Mouse (Mus musculus) kidney, adult 11 months (tissue): ENCODE results near the gene Gm10354.
"Not testable (repeated sequence)": the region's sequence is repeated elsewhere in the genome, so short reads cannot be mapped to it uniquely, and the experiment has no call there.

ENCODE experiments used
- DNase-seq: peaks from one replicate; pipeline ENCODE4 v3.0.0; 2022

Gm10354 gene

DNA sequence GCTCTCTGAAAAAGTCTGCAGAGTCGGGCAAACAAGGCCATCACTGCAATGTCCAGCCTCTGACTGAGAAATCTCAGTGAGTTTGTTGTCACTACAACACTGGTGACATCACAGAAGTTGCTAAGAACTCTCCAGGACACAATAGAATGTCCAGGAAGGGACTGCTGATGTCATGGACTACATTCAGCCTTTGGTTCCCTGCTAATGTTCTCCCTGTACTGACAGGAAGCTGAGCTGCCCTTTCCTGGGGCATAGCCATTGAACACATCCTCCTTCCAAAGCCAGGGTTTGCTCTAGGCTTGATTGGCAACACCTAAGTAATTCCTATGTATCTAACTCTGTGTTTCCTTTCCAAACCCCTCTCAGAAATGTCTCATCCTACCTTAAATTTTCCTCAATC, at the start of gene Gm10354:
Gene Gm10354, minus strand, starts transcription at position 101 of the 400 bp plus-strand sequence.
- DNase-seq = not testable (repeated sequence)

GRCm38 (mm10) chr5:15024316-15024715, 45.6 kb upstream of the Gm10354 start:
- DNase-seq = not testable (repeated sequence)

DNA sequence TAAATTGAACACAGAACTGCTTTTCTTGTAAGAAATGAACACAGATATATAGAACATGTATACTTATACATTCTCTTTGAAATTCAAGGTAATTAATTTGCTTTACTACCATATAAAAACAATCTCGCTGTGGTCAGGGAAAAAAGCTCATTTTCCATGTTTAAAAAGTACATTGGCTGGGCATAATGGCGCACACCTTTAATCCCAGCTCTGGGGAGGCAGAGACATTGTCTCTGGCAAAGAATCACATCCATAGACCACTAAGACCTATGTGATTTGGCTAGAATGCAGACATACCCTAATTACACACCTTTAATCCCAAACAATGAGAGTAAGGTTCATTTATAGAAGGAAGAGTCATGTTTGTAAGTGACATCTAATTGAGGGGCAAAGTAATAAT, 41.3 kb upstream of the Gm10354 start:
- not testable (repeated sequence) for DNase-seq

GRCm38 (mm10) chr5:15010639-15011582, 32.2 kb upstream of the Gm10354 start:
- not testable (repeated sequence) for DNase-seq

GRCm38 (mm10) chr5:15006907-15007306, 28.2 kb upstream of the Gm10354 start:
- not testable (repeated sequence) for DNase-seq

GRCm38 (mm10) chr5:15006288-15006687, 27.6 kb upstream of the Gm10354 start:
- not testable (repeated sequence) for DNase-seq

GRCm38 (mm10) chr5:15005584-15005983, 26.8 kb upstream of the Gm10354 start:
- DNase-seq = not testable (repeated sequence)

DNA sequence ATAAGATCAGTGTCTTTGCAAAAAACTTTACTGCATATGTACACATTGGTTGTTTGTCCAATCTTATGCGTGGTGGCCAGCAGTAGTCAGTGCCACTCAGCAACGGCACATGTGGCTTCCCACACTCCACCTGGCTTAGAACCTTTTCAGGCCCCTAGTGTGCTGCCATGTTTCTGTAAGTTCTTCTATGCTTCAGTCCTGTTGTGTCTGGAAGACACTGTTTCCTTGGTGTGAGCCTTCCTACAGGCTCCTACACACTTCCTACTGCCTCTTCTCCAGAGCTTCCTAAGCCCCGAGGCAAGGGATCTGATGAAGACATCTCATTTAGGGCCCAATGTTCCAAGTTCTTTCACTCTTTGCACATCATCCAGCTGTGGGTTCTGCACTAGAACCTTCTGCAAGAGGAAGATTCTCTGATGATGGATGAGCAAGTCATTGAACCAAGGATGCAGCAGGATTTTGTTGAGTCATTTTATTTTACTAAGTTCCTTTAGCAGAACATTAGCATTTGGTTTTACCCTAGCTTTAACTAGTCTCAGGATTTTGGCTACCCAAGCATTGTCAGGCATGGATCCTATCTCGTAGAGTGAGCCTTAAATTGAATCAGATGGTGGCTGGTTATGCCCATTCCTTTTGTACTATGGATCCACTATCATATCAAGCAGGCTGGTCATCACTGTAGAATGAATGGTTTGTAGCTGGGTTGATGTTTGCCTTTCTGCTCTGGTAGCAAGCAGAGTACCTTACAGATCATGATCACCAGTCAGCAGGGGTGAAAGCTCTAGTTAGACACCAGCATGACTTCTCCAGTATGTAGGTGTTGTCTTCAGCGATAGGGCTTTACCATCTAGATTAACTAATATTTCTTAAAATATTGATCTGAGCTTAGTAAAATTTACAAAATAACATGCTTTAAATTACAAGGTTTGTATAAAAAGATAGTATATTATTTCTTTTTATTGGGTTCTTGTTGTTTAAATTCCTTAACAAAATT, 26.1 kb upstream of the Gm10354 start:
- DNase-seq = not testable (repeated sequence)

DNA sequence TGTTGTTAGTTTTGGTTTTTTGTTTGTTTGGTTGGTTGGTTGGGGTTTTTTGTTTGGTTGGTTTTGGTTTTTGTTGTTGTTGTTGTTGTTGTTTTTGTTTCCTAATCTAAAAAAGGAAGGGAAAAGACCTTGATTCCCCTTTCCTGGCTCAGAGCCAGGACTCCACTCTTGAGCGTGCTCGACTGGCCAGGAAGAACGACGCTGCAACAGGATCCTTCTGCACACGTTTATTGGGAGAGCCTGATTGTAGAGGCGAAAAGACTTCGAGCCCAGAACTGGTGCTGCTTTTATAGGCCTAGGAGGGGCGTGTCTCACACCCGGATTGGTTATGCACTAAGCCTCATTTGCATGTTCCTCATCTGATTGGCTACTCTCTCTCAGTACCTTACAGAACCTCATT, 19.3 kb upstream of the Gm10354 start:
- DNase-seq = not testable (repeated sequence)

- DNase-seq = peak; percentile 58
Observed at GRCm38 (mm10) chr5:14997556-14997955, 18.8 kb upstream of the Gm10354 start.

DNA sequence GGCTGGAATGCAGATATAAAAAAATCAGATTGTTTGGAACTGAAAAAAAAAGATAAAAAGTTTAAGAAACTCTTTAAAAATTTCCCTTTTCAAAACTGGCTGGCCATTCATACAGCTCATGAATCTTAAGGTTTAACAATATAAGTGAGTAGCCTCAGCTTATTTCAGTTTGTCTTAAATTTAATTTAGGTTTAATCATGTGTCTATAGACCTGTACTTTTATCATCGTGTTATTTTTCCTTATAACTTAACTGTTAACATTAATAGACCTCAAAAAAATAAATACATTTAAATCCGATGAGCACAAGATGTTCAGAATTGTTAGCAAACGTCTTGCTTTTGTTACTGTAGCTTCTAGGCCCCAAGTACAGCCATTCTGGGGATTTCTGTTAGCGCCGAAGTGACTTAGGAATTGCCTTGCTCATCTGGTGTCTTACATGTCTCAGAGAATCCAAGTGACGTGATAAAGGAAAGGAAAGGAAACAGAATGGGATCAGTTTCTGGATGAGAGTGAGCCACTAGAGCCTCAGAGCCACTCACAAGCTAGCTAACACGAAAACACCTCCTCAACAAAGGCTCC, 18.0 kb upstream of the Gm10354 start:
- not testable (repeated sequence) for DNase-seq

GRCm38 (mm10) chr5:14994124-14994523, 15.4 kb upstream of the Gm10354 start:
- DNase-seq = not testable (repeated sequence)

DNA sequence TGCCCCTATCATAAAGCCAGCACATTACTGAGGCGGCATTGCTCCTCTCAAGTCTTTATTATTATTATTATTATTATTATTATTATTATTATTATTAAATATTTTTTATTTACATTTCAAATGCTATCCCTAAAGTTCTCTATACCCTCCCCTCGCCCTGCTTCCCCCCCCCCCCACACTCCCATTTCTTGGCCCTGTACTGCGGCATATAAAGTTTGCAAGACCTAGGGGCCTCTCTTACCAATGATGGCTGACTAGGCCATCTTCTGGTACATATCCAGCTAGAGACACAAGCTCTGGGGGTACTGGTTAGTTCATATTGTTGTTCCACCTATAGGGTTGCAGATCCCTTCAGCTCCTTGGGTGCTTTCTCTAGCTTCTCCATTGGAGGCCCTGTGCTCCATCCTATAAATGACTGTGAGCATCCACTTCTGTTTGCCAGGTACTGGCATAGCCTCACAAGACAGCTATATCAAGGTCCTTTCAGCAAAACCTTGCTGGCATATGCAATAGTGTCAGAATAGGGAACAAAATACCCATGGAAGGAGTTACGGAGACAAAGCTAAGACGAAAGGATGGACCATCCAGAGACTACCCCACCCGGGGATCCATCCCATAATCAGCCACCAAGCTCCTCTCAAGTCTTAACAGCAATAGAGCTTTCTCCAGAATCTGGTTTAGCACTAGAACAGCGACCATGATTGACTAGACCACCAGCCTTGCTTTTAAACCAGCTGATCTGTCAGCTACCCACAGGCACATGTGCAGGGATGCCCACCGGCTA, 11.8 kb upstream of the Gm10354 start:
- not testable (repeated sequence) for DNase-seq

DNA sequence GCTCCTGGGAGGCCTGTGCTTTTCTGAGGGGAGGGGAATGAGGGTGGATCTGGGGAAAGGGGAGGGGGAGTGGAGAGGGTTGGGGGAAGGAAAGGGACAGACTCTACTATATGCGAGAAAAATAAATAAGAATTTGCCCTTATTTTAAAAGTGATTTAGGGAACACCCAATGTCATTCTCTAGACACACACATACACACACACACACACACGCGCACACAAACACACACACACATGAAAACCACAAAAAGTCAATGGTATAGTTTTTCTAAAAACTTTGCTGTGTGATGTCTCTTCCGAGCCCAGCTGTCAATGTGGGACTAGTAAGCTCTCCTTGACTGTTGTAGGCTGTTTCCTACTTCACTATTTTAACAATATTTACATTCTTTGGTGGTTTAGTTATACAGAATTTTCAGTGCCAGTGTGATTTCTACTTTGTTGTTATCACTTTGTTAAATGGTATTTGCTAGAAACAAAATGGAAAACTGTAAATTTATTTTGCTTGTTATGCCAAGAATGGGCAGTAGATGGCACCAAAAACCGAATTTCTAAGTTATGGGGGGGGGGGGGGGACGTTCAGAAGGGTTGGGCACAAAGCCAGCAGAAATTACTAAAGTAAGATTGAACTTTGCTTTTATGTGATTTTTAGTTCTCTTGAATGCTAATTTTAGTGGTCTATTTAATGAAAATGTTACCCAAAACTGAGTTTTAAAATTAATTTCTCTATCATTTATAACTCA, 8.1 kb upstream of the Gm10354 start:
- DNase-seq = not testable (repeated sequence)

GRCm38 (mm10) chr5:14977368-14977767, 1.4 kb downstream of the Gm10354 start:
- not testable (repeated sequence) for DNase-seq

GRCm38 (mm10) chr5:14975294-14975693, 3.4 kb downstream of the Gm10354 start:
- DNase-seq = not testable (repeated sequence)

GRCm38 (mm10) chr5:14972841-14973240, 5.9 kb downstream of the Gm10354 start:
- not testable (repeated sequence) for DNase-seq

DNA sequence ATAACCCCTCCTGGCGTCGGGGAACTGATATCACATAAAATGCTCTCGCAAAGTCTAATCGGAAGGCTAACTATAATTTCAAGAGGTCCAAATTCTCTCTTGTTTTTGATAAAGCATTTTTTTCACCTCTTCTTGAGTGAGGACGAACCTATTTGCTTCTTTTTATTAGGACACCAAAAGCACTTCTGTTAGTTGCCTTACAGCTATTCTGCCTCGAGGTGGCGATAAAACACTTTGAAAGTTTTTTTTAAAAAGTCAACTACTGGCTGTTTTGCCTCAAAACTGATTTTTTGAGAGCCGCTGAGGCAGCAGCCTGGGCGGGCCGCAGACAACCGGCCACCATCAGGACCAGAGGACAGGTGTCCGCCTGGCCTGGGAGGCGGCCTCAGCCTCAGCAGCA, 14.9 kb downstream of the Gm10354 start:
- not testable (repeated sequence) for DNase-seq

DNA sequence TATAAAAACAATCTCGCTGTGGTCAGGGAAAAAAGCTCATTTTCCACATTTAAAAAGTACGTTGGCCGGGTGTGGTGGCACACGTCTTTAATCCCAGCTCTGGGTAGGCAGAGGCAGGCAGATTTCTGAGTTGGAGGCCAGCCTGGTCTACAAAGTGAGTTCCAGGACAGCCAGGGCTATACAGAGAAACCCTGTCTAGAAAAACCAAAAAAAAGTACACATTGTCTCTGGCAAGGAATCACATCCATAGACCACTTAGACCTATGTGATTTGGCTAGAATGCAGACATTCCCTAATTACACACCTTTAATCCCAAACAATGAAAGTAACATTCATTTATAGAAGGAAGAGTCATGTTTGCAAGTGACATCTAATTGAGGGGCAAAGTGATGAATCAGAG, 17.2 kb downstream of the Gm10354 start:
- DNase-seq = not testable (repeated sequence)

GRCm38 (mm10) chr5:14955928-14956706, 22.6 kb downstream of the Gm10354 start:
- not testable (repeated sequence) for DNase-seq
